ENCODE assay signal across 31 mouse cellular contexts in genomic region chr7:144872420-144872819, GRCm38 (mm10). TPM values are rescaled to one million over a fixed set of nuclear protein-coding genes. Genes with fewer than 3 reads are reported as not detected.
A peak's percentile ranks its signal among the peaks of the same experiment; 100 is the strongest.
DNase-seq lines count a peak whose midpoint lies in the region; ATAC-seq lines count a peak whose summit lies in the region.
"Had no signal": no experiment of that assay in that cellular context is flagged by ENCODE, and none has a peak within 500 bp of the region (broad histone marks: within the 10 kb centered on the region; RNA-seq: fewer than 3 reads in every experiment).

No protein-coding gene starts in this region.

- no peaks in the 10 kb centered on the region for H3K36me3 ChIP-seq in hindbrain, embryonic 10.5 days
- H3K36me3 ChIP-seq in hindbrain, embryonic 16.5 days (ENCODE audit: control insufficient read depth, insufficient read depth, low read length): no peaks in the 10 kb centered on the region
- no peaks in the 10 kb centered on the region for H3K36me3 ChIP-seq in lung, embryonic 16.5 days (ENCODE audit: control insufficient read depth, insufficient read depth, low read length)
- H3K36me3 ChIP-seq: embryonic facial prominence, embryonic 10.5 days; forebrain, embryonic 15.5 days; hindbrain, embryonic 13.5 days; limb, embryonic 15.5 days had no signal

- no peak for DNase-seq in hindbrain, embryonic 10.5 days (ENCODE audit: low spot score)
- no peak for DNase-seq in lung, postnatal 4 days
- peak; percentile 64 for DNase-seq in ES-CJ7 (ENCODE audit: low read depth, low spot score)
- no peak for DNase-seq in adrenal gland, postnatal 25 days
- DNase-seq: cerebellum, adult 11 months; cerebellum, postnatal 10 days; gastrocnemius, postnatal 10 days; kidney, adult 18-20 months; kidney, postnatal 4 days; layer of hippocampus, adult 9-11 months; midbrain, embryonic 14.5 days; right cerebral cortex, postnatal 25 days; spleen, adult 18-20 months had no signal

- WGBS in hindbrain, embryonic 10.5 days: 68% methylated on average over 4 of the region's 4 CpGs
- WGBS in hindbrain, embryonic 16.5 days: 79% methylated on average over 4 of the region's 4 CpGs
- WGBS in lung, embryonic 16.5 days: 26% methylated on average over 4 of the region's 4 CpGs

- no peak overlapping the region for H3K4me2 ChIP-seq in hindbrain, embryonic 16.5 days (ENCODE audit: low read length)
- H3K4me2 ChIP-seq in lung, embryonic 16.5 days (ENCODE audit: low read depth, low read length): no peak overlapping the region
- H3K4me2 ChIP-seq: forebrain, embryonic 15.5 days; hindbrain, embryonic 13.5 days; limb, embryonic 15.5 days had no signal

- H3K27me3 ChIP-seq in hindbrain, embryonic 10.5 days (ENCODE audit: insufficient read depth, poor library complexity, severe bottlenecking): peaks cover 39% of the 10 kb centered on the region
- no peaks in the 10 kb centered on the region for H3K27me3 ChIP-seq in hindbrain, embryonic 16.5 days (replicated peaks; ENCODE audit: control insufficient read depth, insufficient read depth, low read length)
- no peaks in the 10 kb centered on the region for H3K27me3 ChIP-seq in lung, embryonic 16.5 days (ENCODE audit: control insufficient read depth, insufficient read depth, low read depth, low read length)

- ATAC-seq in hindbrain, embryonic 16.5 days: no peak
- peak; percentile 66 for ATAC-seq in lung, embryonic 16.5 days (ENCODE audit: low read depth)
- peak; percentile 15; the same call in 1 of the 2 replicates for ATAC-seq in megakaryocyte, adult 5-6 weeks (ENCODE audit: poor library complexity, severe bottlenecking)
- ATAC-seq: forebrain, embryonic 15.5 days; inflammation-experienced regulatory T-cells, adult 6 months had no signal

- H3K27ac ChIP-seq in hindbrain, embryonic 10.5 days: 0 out of 2 replicates have a peak overlapping the region, but pooled peaks have one; percentile 6
- no peak overlapping the region for H3K27ac ChIP-seq in hindbrain, embryonic 16.5 days (ENCODE audit: low read depth, low read length)
- H3K27ac ChIP-seq in lung, embryonic 16.5 days (ENCODE audit: low read length): peak overlapping the region; percentile 18; the same call in 1 of the 2 replicates
- H3K27ac ChIP-seq: embryonic facial prominence, embryonic 10.5 days; forebrain, embryonic 15.5 days; hindbrain, embryonic 13.5 days; limb, embryonic 15.5 days had no signal

- H3K9me3 ChIP-seq in hindbrain, embryonic 10.5 days: no peaks in the 10 kb centered on the region
- no peaks in the 10 kb centered on the region for H3K9me3 ChIP-seq in hindbrain, embryonic 16.5 days (ENCODE audit: control insufficient read depth, low read length)
- H3K9me3 ChIP-seq in lung, embryonic 16.5 days (ENCODE audit: control insufficient read depth, low read length): no peaks in the 10 kb centered on the region
- H3K9me3 ChIP-seq: embryonic facial prominence, embryonic 10.5 days; forebrain, embryonic 15.5 days; hindbrain, embryonic 13.5 days; limb, embryonic 15.5 days had no signal

- peaks cover 27% of the 10 kb centered on the region for H3K4me1 ChIP-seq in hindbrain, embryonic 10.5 days (replicated peaks)
- H3K4me1 ChIP-seq in hindbrain, embryonic 16.5 days (ENCODE audit: control insufficient read depth, insufficient read depth, low read depth, low read length): no peaks in the 10 kb centered on the region
- H3K4me1 ChIP-seq in lung, embryonic 16.5 days (replicated peaks; ENCODE audit: control insufficient read depth, insufficient read depth, low read length): peaks cover 6% of the 10 kb centered on the region
- H3K4me1 ChIP-seq: forebrain, embryonic 15.5 days; hindbrain, embryonic 13.5 days; limb, embryonic 15.5 days had no signal

- no peak overlapping the region for H3K9ac ChIP-seq in hindbrain, embryonic 16.5 days (ENCODE audit: low read depth, low read length)
- no peak overlapping the region for H3K9ac ChIP-seq in lung, embryonic 16.5 days (ENCODE audit: low read length)
- H3K9ac ChIP-seq: forebrain, embryonic 15.5 days; hindbrain, embryonic 13.5 days; limb, embryonic 15.5 days had no signal

- no peak overlapping the region for H3K4me3 ChIP-seq in hindbrain, embryonic 10.5 days
- no peak overlapping the region for H3K4me3 ChIP-seq in hindbrain, embryonic 16.5 days (ENCODE audit: low read length)
- H3K4me3 ChIP-seq in lung, embryonic 16.5 days (ENCODE audit: low read length): no peak overlapping the region
- H3K4me3 ChIP-seq: embryonic facial prominence, embryonic 10.5 days; forebrain, embryonic 15.5 days; hindbrain, embryonic 13.5 days; limb, embryonic 15.5 days had no signal

RNA-seq across cellular contexts. Expression of gene Fgf15, which starts 23.9 kb away (rescaled TPM):
- polyA plus RNA-seq in hindbrain, embryonic 10.5 days (2016; fragmentation: Nextera tagmentation; extraction: Ambion mirVana): 43.4 and 55.3 TPM in 2 replicates
- polyA plus RNA-seq in hindbrain, embryonic 16.5 days (2015; fragmentation: Nextera tagmentation; extraction: Ambion mirVana): 22.7 and 23.6 TPM in 2 replicates
- not detected in 2 replicates for polyA plus RNA-seq in lung, embryonic 16.5 days (2015; fragmentation: Nextera tagmentation; extraction: Ambion mirVana)
- total RNA-seq in megakaryocyte, adult 5-6 weeks (2015): not detected in 2 replicates
- not detected in 2 replicates for total RNA-seq in megakaryocyte, adult 5-6 weeks (2017)
- total RNA-seq in adrenal gland, postnatal 25 days (2021): not detected in 2 replicates
- total RNA-seq: CH12.LX; gastrocnemius, postnatal 10 days; granulocyte monocyte progenitor cell, adult 5-6 weeks; heart, postnatal 25 days; left cerebral cortex, adult 18-20 months; left cerebral cortex, postnatal 36 days; megakaryocyte progenitor cell, adult 5-6 weeks had no signal
- polyA plus RNA-seq: cortical plate, adult 2 months; heart, embryonic 14.5 days; inflammation-experienced regulatory T-cells, adult 6 months; limb, embryonic 15.5 days had no signal

RNA-seq across cellular contexts. Expression of gene Fgf4, which starts 25.3 kb away (rescaled TPM):
- 0.15 TPM in 1 of 2 replicates, not detected in the other for polyA plus RNA-seq in hindbrain, embryonic 10.5 days (2016; fragmentation: Nextera tagmentation; extraction: Ambion mirVana)
- polyA plus RNA-seq in hindbrain, embryonic 16.5 days (2015; fragmentation: Nextera tagmentation; extraction: Ambion mirVana): not detected in 2 replicates
- not detected in 2 replicates for polyA plus RNA-seq in lung, embryonic 16.5 days (2015; fragmentation: Nextera tagmentation; extraction: Ambion mirVana)
- total RNA-seq in megakaryocyte, adult 5-6 weeks (2015): not detected in 2 replicates
- not detected in 2 replicates for total RNA-seq in megakaryocyte, adult 5-6 weeks (2017)
- not detected in 2 replicates for total RNA-seq in adrenal gland, postnatal 25 days (2021)
- total RNA-seq: adrenal gland, postnatal 4 days; CH12.LX; granulocyte monocyte progenitor cell, adult 5-6 weeks; heart, postnatal 25 days; left cerebral cortex, adult 18-20 months; left cerebral cortex, postnatal 36 days; megakaryocyte progenitor cell, adult 5-6 weeks had no signal
- polyA plus RNA-seq: cortical plate, adult 2 months; forebrain, embryonic 15.5 days; heart, embryonic 14.5 days; hindbrain, embryonic 13.5 days; inflammation-experienced regulatory T-cells, adult 6 months; kidney, embryonic 16.5 days; midbrain, embryonic 14.5 days had no signal

RNA-seq across cellular contexts. Expression of gene Fgf3, which starts 34.5 kb away (rescaled TPM):
- 1.7 and 2.6 TPM in 2 replicates for polyA plus RNA-seq in hindbrain, embryonic 10.5 days (2016; fragmentation: Nextera tagmentation; extraction: Ambion mirVana)
- polyA plus RNA-seq in hindbrain, embryonic 16.5 days (2015; fragmentation: Nextera tagmentation; extraction: Ambion mirVana): 13.1 and 14.5 TPM in 2 replicates
- not detected in 2 replicates for polyA plus RNA-seq in lung, embryonic 16.5 days (2015; fragmentation: Nextera tagmentation; extraction: Ambion mirVana)
- total RNA-seq in megakaryocyte, adult 5-6 weeks (2015): 0.66 and 0.96 TPM in 2 replicates
- total RNA-seq in megakaryocyte, adult 5-6 weeks (2017): 0.20 and 0.51 TPM in 2 replicates
- 1.0 and 1.2 TPM in 2 replicates for total RNA-seq in adrenal gland, postnatal 25 days (2021)
- total RNA-seq: CH12.LX; gastrocnemius, postnatal 10 days; heart, postnatal 25 days had no signal
- polyA plus RNA-seq: heart, embryonic 14.5 days; inflammation-experienced regulatory T-cells, adult 6 months had no signal

RNA-seq across cellular contexts. Expression of gene LTO1, which starts 42.5 kb away (rescaled TPM):
- polyA plus RNA-seq in hindbrain, embryonic 10.5 days (2016; fragmentation: Nextera tagmentation; extraction: Ambion mirVana): 30.5 and 33.0 TPM in 2 replicates
- 29.7 and 32.5 TPM in 2 replicates for polyA plus RNA-seq in hindbrain, embryonic 16.5 days (2015; fragmentation: Nextera tagmentation; extraction: Ambion mirVana)
- 28.2 and 29.1 TPM in 2 replicates for polyA plus RNA-seq in lung, embryonic 16.5 days (2015; fragmentation: Nextera tagmentation; extraction: Ambion mirVana)
- 13.8 and 14.5 TPM in 2 replicates for total RNA-seq in megakaryocyte, adult 5-6 weeks (2015)
- 49.5 and 53.8 TPM in 2 replicates for total RNA-seq in megakaryocyte, adult 5-6 weeks (2017)
- total RNA-seq in adrenal gland, postnatal 25 days (2021): 18.7 and 27.1 TPM in 2 replicates

Comparison
In these comparisons a context has a peak if more than half of its experiments do, and no peak if none do; other contexts are left out.
1. RNA of gene Fgf15, which starts 23.9 kb away (polyA plus RNA-seq): 43.4 to 55.3 TPM in hindbrain, embryonic 10.5 days and 22.7 to 23.6 TPM in hindbrain, embryonic 16.5 days; not detected in lung, embryonic 16.5 days; every median in the first group is over 10 times any median in the second.